Mouse (Mus musculus): ENCODE measurements around the gene Gm4985.
"Not testable (repeated sequence)": the region's sequence is repeated elsewhere in the genome, so short reads cannot be mapped to it uniquely, and the experiment has no call there.

Gm4985 gene

GRCm38 (mm10) chrX:23958834-23959233 lies at the start of gene Gm4985:
TSS of gene Gm4985 (minus strand) at chrX:23958934.
- DNase-seq (ENCODE audit: low read depth, low spot score), result not testable (repeated sequence)

- DNase-seq (ENCODE audit: low read depth, low spot score), result peak; percentile 91
These were observed 4.6 kb downstream of the Gm4985 start for GRCm38 (mm10) chrX:23954161-23954560.

All from R1 (cell line).